In the genomic region with DNA sequence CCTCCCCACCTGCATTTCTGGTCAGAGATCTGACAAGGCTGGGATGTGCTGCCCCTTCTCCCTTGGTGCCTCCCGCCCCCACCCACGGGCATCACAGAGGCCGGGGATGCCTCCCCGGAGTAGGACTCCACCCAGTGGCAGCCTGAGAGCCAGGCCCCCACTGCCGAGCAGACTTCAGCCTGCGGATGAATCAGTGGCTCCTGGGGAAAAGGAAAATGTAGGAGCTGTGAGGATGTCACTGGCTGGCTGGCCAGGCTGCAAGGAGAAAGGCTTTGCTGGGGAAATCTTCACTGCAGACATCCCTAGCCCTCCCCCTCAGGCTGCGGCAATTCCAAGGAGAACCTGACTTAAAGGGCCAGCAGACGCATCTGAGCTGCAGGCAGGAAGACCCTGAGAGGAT, we compare ENCODE assay signal across 9 mouse cellular contexts. TPM values are rescaled to one million over a fixed set of nuclear protein-coding genes. Genes with fewer than 3 reads are reported as not detected.
DNase-seq lines count a peak whose midpoint lies in the region; ATAC-seq and TF ChIP-seq lines count a peak whose summit lies in the region.
"Had no signal": no experiment of that assay in that cellular context is flagged by ENCODE, and none has a peak within 500 bp of the region (broad histone marks: within the 10 kb centered on the region; RNA-seq: fewer than 3 reads in every experiment).

No protein-coding gene starts in this region.

- peak overlapping the region; percentile 31 for H3K4me2 ChIP-seq in hindbrain, embryonic 13.5 days

- 28% methylated on average over 8 of the region's 8 CpGs for WGBS in hindbrain, embryonic 13.5 days

- DNase-seq in left cerebral cortex, adult 2 months (ENCODE audit: extremely low spot score in 1 of 2, low spot score in 2 of 2), result peak; percentile 72 to 77
- DNase-seq in left cerebral cortex, adult 11 months (ENCODE audit: low spot score), result no peak
- peak; percentile 52 to 56 for DNase-seq in cerebellum, postnatal 10 days
- peak; percentile 77 for DNase-seq in right cerebral cortex, adult 2 months (ENCODE audit: low spot score in 2 of 2)
- DNase-seq in Muller cell, postnatal 12 days (ENCODE audit: inconsistent ontology term), result no peak
- DNase-seq in thymus, adult 18-20 months, result no peak

- H3K4me1 ChIP-seq in hindbrain, embryonic 13.5 days (replicated peaks), result peaks cover 52% of the 10 kb centered on the region

- H3K27ac ChIP-seq in left cerebral cortex, adult 2 months, result peak overlapping the region; percentile 92
- peak overlapping the region; percentile 73 for H3K27ac ChIP-seq in hindbrain, embryonic 13.5 days

- no peaks in the 10 kb centered on the region for H3K27me3 ChIP-seq in hindbrain, embryonic 13.5 days

- ATAC-seq in hindbrain, embryonic 13.5 days (ENCODE audit: low FRiP score), result no peak
- no peak for ATAC-seq in erythroid progenitor cell, adult 5-6 weeks (replicated peaks; ENCODE audit: low FRiP score, poor library complexity, severe bottlenecking)

- peak overlapping the region; percentile 46 for H3K4me3 ChIP-seq in left cerebral cortex, adult 2 months
- H3K4me3 ChIP-seq in hindbrain, embryonic 13.5 days, result 0 out of 2 replicates have a peak overlapping the region, but pooled peaks have one; percentile 6

- TF ChIP-seq CTCF in left cerebral cortex, adult 2 months (IDR thresholded peaks at IDR 0.05), result peak; percentile 50

- H3K9me3 ChIP-seq in hindbrain, embryonic 13.5 days, result no peaks in the 10 kb centered on the region

- intact Hi-C loops in left cerebral cortex, adult 2 months (cut with DNase I), result loop anchor here (2.0 kb wide), 1 partner anchor 26 kb away; no protein-coding TSS in a partner anchor

- H3K9ac ChIP-seq in hindbrain, embryonic 13.5 days, result peak overlapping the region; percentile 65

- H3K36me3 ChIP-seq in hindbrain, embryonic 13.5 days, result peaks cover 26% of the 10 kb centered on the region

RNA-seq across cellular contexts. Expression of gene 5031439G07Rik, which starts 27.7 kb away (rescaled TPM):
- 10 to 100 TPM; 72.8 to 94.8 TPM for total RNA-seq in left cerebral cortex, adult 2 months (2021)
- polyA plus RNA-seq in hindbrain, embryonic 13.5 days (2015; fragmentation: Nextera tagmentation; extraction: Ambion mirVana), result 17.7 and 18.4 TPM in 2 replicates
- total RNA-seq in erythroid progenitor cell, adult 5-6 weeks (2015; ENCODE audit: low replicate concordance), result 5.0 and 5.4 TPM in 2 replicates
- 3.2 and 8.9 TPM in 2 replicates for total RNA-seq in erythroid progenitor cell, adult 5-6 weeks (2017; ENCODE audit: low replicate concordance)

RNA-seq across cellular contexts. Expression of gene Nup50, which starts 37.5 kb away (rescaled TPM):
- total RNA-seq in left cerebral cortex, adult 2 months (2021), result 10 to 100 TPM; 32.0 to 33.2 TPM
- polyA plus RNA-seq in hindbrain, embryonic 13.5 days (2015; fragmentation: Nextera tagmentation; extraction: Ambion mirVana), result 31.6 and 31.9 TPM in 2 replicates
- 47.8 and 55.1 TPM in 2 replicates for total RNA-seq in erythroid progenitor cell, adult 5-6 weeks (2015; ENCODE audit: low replicate concordance)
- total RNA-seq in erythroid progenitor cell, adult 5-6 weeks (2017; ENCODE audit: low replicate concordance), result 71.5 and 99.2 TPM in 2 replicates

RNA-seq across cellular contexts. Expression of gene Gm29666, which starts 40.9 kb away (rescaled TPM):
- 1 to 10 TPM; 1.1 to 1.3 TPM for total RNA-seq in left cerebral cortex, adult 2 months (2021)
- 0.82 and 0.98 TPM in 2 replicates for polyA plus RNA-seq in hindbrain, embryonic 13.5 days (2015; fragmentation: Nextera tagmentation; extraction: Ambion mirVana)
- 0.72 and 0.84 TPM in 2 replicates for total RNA-seq in erythroid progenitor cell, adult 5-6 weeks (2015; ENCODE audit: low replicate concordance)
- total RNA-seq in erythroid progenitor cell, adult 5-6 weeks (2017; ENCODE audit: low replicate concordance), result 0.90 and 1.1 TPM in 2 replicates

RNA-seq across cellular contexts. Expression of gene Upk3a, which starts 56.2 kb away (rescaled TPM):
- total RNA-seq in left cerebral cortex, adult 2 months (2021), result not detected
- polyA plus RNA-seq in hindbrain, embryonic 13.5 days (2015; fragmentation: Nextera tagmentation; extraction: Ambion mirVana), result 0.26 and 0.66 TPM in 2 replicates
- total RNA-seq in erythroid progenitor cell, adult 5-6 weeks (2015; ENCODE audit: low replicate concordance), result not detected in 2 replicates
- not detected in 2 replicates for total RNA-seq in erythroid progenitor cell, adult 5-6 weeks (2017; ENCODE audit: low replicate concordance)
- total RNA-seq: neutrophil, adult 5-6 weeks had no signal

Comparison
In these comparisons a context has a peak if more than half of its experiments do, and no peak if none do; other contexts are left out.
1. DNase-seq: peak in left cerebral cortex, adult 2 months (2 of 2), cerebellum, postnatal 10 days (2 of 2) and right cerebral cortex, adult 2 months (2 of 2); none in left cerebral cortex, adult 11 months (single experiment), Muller cell, postnatal 12 days (single experiment) and thymus, adult 18-20 months (0 of 2).
2. RNA of gene 5031439G07Rik, which starts 27.7 kb away (total RNA-seq): 72.8 to 94.8 TPM in left cerebral cortex, adult 2 months; 3.2 to 8.9 TPM in erythroid progenitor cell, adult 5-6 weeks; every median in the first group is over 4 times any median in the second.